In genomic region chr3:100920611-100921140, GRCm38 (mm10) we compare ENCODE assay signal across 11 mouse cellular contexts. TPM values are rescaled to one million over a fixed set of nuclear protein-coding genes. Genes with fewer than 3 reads are reported as not detected.
A peak's percentile ranks its signal among the peaks of the same experiment; 100 is the strongest.
DNase-seq lines count a peak whose midpoint lies in the region; ATAC-seq and TF ChIP-seq lines count a peak whose summit lies in the region.
"Had no signal": no experiment of that assay in that cellular context is flagged by ENCODE, and none has a peak within 500 bp of the region (broad histone marks: within the 10 kb centered on the region; RNA-seq: fewer than 3 reads in every experiment).

No protein-coding gene starts in this region.

- no peaks in the 10 kb centered on the region for H3K9me3 ChIP-seq in MEL (replicated peaks; ENCODE audit: insufficient read depth, low read length)
- H3K9me3 ChIP-seq in liver, embryonic 16.5 days (replicated peaks; ENCODE audit: control insufficient read depth, low read length) = no peaks in the 10 kb centered on the region

- peak overlapping the region; percentile 94 to 98 for H3K4me3 ChIP-seq in MEL (ENCODE audit: control insufficient read depth in 1 of 2, insufficient read depth in 1 of 2, low read depth in 2 of 2, low read length in 2 of 2)
- H3K4me3 ChIP-seq in liver, embryonic 16.5 days (ENCODE audit: low read depth, low read length) = no peak overlapping the region; the same call in 1 of the 2 replicates

- peaks cover 0 to 20% of the 10 kb centered on the region in 2 experiments; a peak in 3 of 4 replicates for H3K4me1 ChIP-seq in MEL (ENCODE audit: control insufficient read depth in 1 of 2, insufficient read depth in 2 of 2, low read length in 2 of 2)
- peaks cover 12% of the 10 kb centered on the region for H3K4me1 ChIP-seq in liver, embryonic 16.5 days (ENCODE audit: control insufficient read depth, low read depth, low read length)

- ATAC-seq in liver, embryonic 16.5 days (ENCODE audit: low read depth) = no peak
- ATAC-seq: inflammation-experienced regulatory T-cells, adult 6 months had no signal

- H3K9ac ChIP-seq in MEL (ENCODE audit: control insufficient read depth, low read depth, low read length, poor library complexity, severe bottlenecking) = peak overlapping the region; percentile 83
- no peak overlapping the region for H3K9ac ChIP-seq in liver, embryonic 16.5 days (ENCODE audit: low read depth, low read length)

- H3K36me3 ChIP-seq in MEL (ENCODE audit: control insufficient read depth in 1 of 2, insufficient read depth in 2 of 2, low read length in 2 of 2) = peaks cover 0 to 3% of the 10 kb centered on the region in 2 experiments; a peak in 2 of 4 replicates
- H3K36me3 ChIP-seq in liver, embryonic 16.5 days (ENCODE audit: control insufficient read depth, insufficient read depth) = no peaks in the 10 kb centered on the region

- peak; percentile 78 for DNase-seq in heart, adult 11 months
- no peak for DNase-seq in heart, adult 8-10 months (ENCODE audit: low spot score)
- DNase-seq in 416B (ENCODE audit: low read depth) (peak; percentile 73), MEL (ENCODE audit: low read depth, low spot score) (peak; percentile 75)
- no peak for DNase-seq in right cerebral cortex, adult 18-20 months
- DNase-seq in layer of hippocampus, adult 8-10 months (ENCODE audit: low spot score in 2 of 2) = no peak
- DNase-seq: kidney, postnatal 14 days; lung, postnatal 10 days; right cerebral cortex, postnatal 4 days had no signal

- no peak for TF ChIP-seq CTCF in MEL (IDR thresholded peaks at IDR 0.05 in 2 of 3, conservative IDR thresholded peaks at IDR 0.05 in 1 of 3; ENCODE audit: control insufficient read depth in 1 of 3, insufficient read depth in 1 of 3, low read depth in 2 of 3, low read length in 3 of 3, poor library complexity in 1 of 3, severe bottlenecking in 1 of 3)

- peak overlapping the region; percentile 84 for H3K27ac ChIP-seq in MEL (ENCODE audit: control insufficient read depth, low read depth, low read length)
- no peak overlapping the region for H3K27ac ChIP-seq in liver, embryonic 16.5 days (ENCODE audit: low read length)

- no peak for TF ChIP-seq RAD21 in MEL (IDR thresholded peaks at IDR 0.05; ENCODE audit: low read depth, low read length)

- H3K27me3 ChIP-seq in MEL (ENCODE audit: control insufficient read depth in 1 of 2, insufficient read depth in 2 of 2, low read length in 2 of 2) = no peaks in the 10 kb centered on the region
- no peaks in the 10 kb centered on the region for H3K27me3 ChIP-seq in liver, embryonic 16.5 days (ENCODE audit: control insufficient read depth, insufficient read depth, low read depth, low read length)

- no peak for TF ChIP-seq EP300 in MEL (IDR thresholded peaks at IDR 0.05; ENCODE audit: low read depth in 1 of 2, low read length in 2 of 2)

- H3K79me2 ChIP-seq in MEL (ENCODE audit: control insufficient read depth, insufficient read depth, low read length, poor library complexity) = no peaks in the 10 kb centered on the region; the same call in 1 of the 2 replicates

- WGBS in liver, embryonic 16.5 days (ENCODE audit: insufficient replicate concordance) = 60% methylated on average over 9 of the region's 9 CpGs

- peak in 1 of 2 experiments; percentile 48; a peak in 1 of 4 replicates for TF ChIP-seq POLR2A in MEL (IDR thresholded peaks at IDR 0.05; ENCODE audit: control insufficient read depth in 1 of 2, insufficient read depth in 1 of 2, low read depth in 1 of 2, low read length in 2 of 2, poor library complexity in 1 of 2)

- peak overlapping the region; percentile 89 for H3K4me2 ChIP-seq in liver, embryonic 16.5 days (ENCODE audit: low read depth, low read length)

TF ChIP-seq in MEL, 35 proteins besides CTCF, POLR2A, EP300 and RAD21:
- TF ChIP-seq NELFE (IDR thresholded peaks at IDR 0.05; ENCODE audit: low read depth, low read length) (peak; percentile 27; the same call in 1 of the 2 replicates), MAX (IDR thresholded peaks at IDR 0.05; ENCODE audit: low read length) (peak; percentile 51; the same call in 1 of the 2 replicates), ZNF384 (IDR thresholded peaks at IDR 0.05; ENCODE audit: low read depth, low read length) (no peak), BHLHE40 (IDR thresholded peaks at IDR 0.05; ENCODE audit: borderline replicate concordance, low read depth, low read length) (peak; percentile 47; the same call in 1 of the 2 replicates), SIN3A (IDR thresholded peaks at IDR 0.05; ENCODE audit: low read length) (peak; percentile 71), USF2 (IDR thresholded peaks at IDR 0.05; ENCODE audit: borderline replicate concordance in 1 of 2, insufficient read depth in 1 of 2, low read depth in 1 of 2, low read length in 2 of 2) (peak; percentile 35 to 76; a peak in 3 of 4 replicates), HCFC1 (IDR thresholded peaks at IDR 0.05; ENCODE audit: low read depth, low read length) (peak; percentile 70), TBP (IDR thresholded peaks at IDR 0.05; ENCODE audit: low read depth, low read length) (peak; percentile 46; the same call in 1 of the 2 replicates), RCOR1 (IDR thresholded peaks at IDR 0.05; ENCODE audit: low read depth, low read length) (no peak), USF1 (IDR thresholded peaks at IDR 0.05; ENCODE audit: low read depth, low read length) (peak; percentile 94), GATA1 (IDR thresholded peaks at IDR 0.05; ENCODE audit: low read depth, low read length) (peak; percentile 19), ZMIZ1 (IDR thresholded peaks at IDR 0.05; ENCODE audit: low read depth, low read length) (no peak)

RNA-seq across cellular contexts. Expression of gene Trim45, which starts 1.3 kb away (rescaled TPM):
- 10 to 100 TPM; 10.1 to 13.1 (median 10.8) TPM for total RNA-seq in heart, adult 8-10 months (2022)
- 2.1 and 2.5 TPM in 2 replicates for total RNA-seq in MEL (2012; rRNA removed)
- polyA plus RNA-seq in MEL (2012; ENCODE audit: insufficient read depth in 1 of 2, insufficient read length in 2 of 2, low read depth in 1 of 2, low replicate concordance in 2 of 2, missing spikeins in 1 of 2) = 1 to 10 TPM in 1 of 2 experiments, not detected in 1; 3.7 TPM
- polyA plus RNA-seq in liver, embryonic 16.5 days (2015; fragmentation: Nextera tagmentation; extraction: Ambion mirVana) = 0.63 and 0.82 TPM in 2 replicates
- 10 to 100 TPM in 1 of 4 experiments, 1 to 10 TPM in 3; 8.8 to 10.3 (median 9.6) TPM for total RNA-seq in layer of hippocampus, adult 8-10 months (2022)

RNA-seq across cellular contexts. Expression of gene Ttf2, which starts 48.8 kb away (rescaled TPM):
- total RNA-seq in heart, adult 8-10 months (2022) = 1 to 10 TPM; 2.1 to 2.8 (median 2.5) TPM
- 24.6 and 27.7 TPM in 2 replicates for total RNA-seq in MEL (2012; rRNA removed)
- polyA plus RNA-seq in MEL (2012; ENCODE audit: insufficient read depth in 1 of 2, insufficient read length in 2 of 2, low read depth in 1 of 2, low replicate concordance in 2 of 2, missing spikeins in 1 of 2) = 10 to 100 TPM in 1 of 2 experiments, not detected in 1; 34.4 TPM
- 6.1 and 6.4 TPM in 2 replicates for polyA plus RNA-seq in liver, embryonic 16.5 days (2015; fragmentation: Nextera tagmentation; extraction: Ambion mirVana)
- total RNA-seq in layer of hippocampus, adult 8-10 months (2022) = 1 to 10 TPM; 1.2 to 1.9 (median 1.7) TPM

Comparison
In these comparisons a context has a peak if more than half of its experiments do, and no peak if none do; other contexts are left out.
1. DNase-seq: peak in heart, adult 11 months (single experiment), 416B (single experiment) and MEL (single experiment); none in heart, adult 8-10 months (single experiment), right cerebral cortex, adult 18-20 months (single experiment) and layer of hippocampus, adult 8-10 months (0 of 2).